Mouse (Mus musculus): ENCODE data around the gene Sap30l. TPM values are rescaled to one million over a fixed set of nuclear protein-coding genes. Genes with fewer than 3 reads are reported as not detected.

The Sap30l gene
- total and polyA plus RNA-seq, 3 experiments: 17.1 to 23.1 (median 20.8) TPM

DNA sequence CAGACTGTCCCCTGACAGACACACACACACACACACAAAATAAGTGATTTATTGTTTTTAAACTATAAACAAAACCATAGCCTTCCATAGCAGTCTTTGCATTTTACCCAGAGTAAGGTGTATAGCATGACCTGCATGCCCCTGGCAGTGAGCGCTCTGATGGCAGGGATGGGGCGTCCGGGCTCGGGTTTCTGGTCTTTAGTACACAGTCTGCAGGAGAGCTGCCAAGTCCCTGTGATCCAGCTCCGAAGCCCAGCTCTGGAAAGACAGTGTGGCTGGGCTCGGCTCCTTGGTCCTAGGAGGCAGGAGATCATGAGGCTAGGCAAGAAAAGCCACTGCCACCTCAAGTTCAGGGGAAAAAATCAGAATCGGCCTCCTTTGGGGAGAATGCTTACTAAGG, 9.6 kb downstream of the Sap30l start:
- Histone ChIP-seq H3K36me3 (replicated peaks in 1 of 2; ENCODE audit: control insufficient read depth in 1 of 2, insufficient read depth in 1 of 2, low read length in 1 of 2) (peaks cover 29 to 56% of the 10 kb centered on the region in 2 experiments), H3K27me3 (replicated peaks) (no peaks in the 10 kb centered on the region), H3K9me3 (replicated peaks; ENCODE audit: low read length) (no peaks in the 10 kb centered on the region), H3K4me2 (ENCODE audit: insufficient read depth, low read depth, poor library complexity, severe bottlenecking) (no peak overlapping the region), H3K79me2 (replicated peaks; ENCODE audit: control insufficient read depth, extremely low read depth, insufficient read depth, poor library complexity, severe bottlenecking) (no peaks in the 10 kb centered on the region), H3K27ac (ENCODE audit: insufficient read depth, low read depth) (no peak overlapping the region), H3K4me1 (ENCODE audit: control insufficient read depth in 1 of 2, insufficient read depth in 2 of 2) (no peaks in the 10 kb centered on the region), H3K4me3 (replicated peaks in 1 of 3; ENCODE audit: low read depth in 2 of 3, low read length in 2 of 3, poor library complexity in 1 of 3) (no peak overlapping the region), H3K9ac (ENCODE audit: insufficient read depth, low read depth) (no peak overlapping the region)
- dilution Hi-C loops (cut with MboI; ENCODE audit: extremely low pct_ligation_motif_present, extremely low pct_unique_long_range_greater_than_20kb, low sequenced_read_pairs): no loop called here
- TF ChIP-seq TCF12 (IDR thresholded peaks at IDR 0.05; ENCODE audit: low read depth, low read length) (no peak), USF2 (conservative IDR thresholded peaks at IDR 0.05; ENCODE audit: low read depth, low read length) (no peak)
- in situ Hi-C loops (cut with MboI; ENCODE audit: low pct_ligation_motif_present, low pct_unique_long_range_greater_than_20kb, low sequenced_read_pairs): no loop called here
- DNase-seq (ENCODE audit: extremely low read depth): no peak

DNA sequence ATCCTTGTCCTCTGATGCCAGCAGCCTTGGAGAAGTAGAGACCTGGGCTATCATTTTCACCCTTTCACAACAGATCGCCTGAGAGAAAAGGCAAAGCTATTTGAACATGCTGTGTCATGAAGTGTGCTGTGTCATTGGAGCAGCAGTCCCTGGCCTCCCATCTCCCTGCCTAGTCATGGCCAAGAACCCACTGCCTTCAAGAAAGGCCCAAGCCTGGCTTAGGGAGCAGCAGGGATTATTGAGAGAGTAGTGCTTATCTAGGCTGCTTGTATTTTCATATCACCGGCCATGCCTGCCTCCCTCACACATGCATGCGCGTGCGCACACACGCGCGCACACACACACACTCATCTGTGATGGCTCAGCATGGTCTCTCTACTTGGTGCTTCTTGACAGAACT, 10.8 kb downstream of the Sap30l start:
- TF ChIP-seq PAX5 (IDR thresholded peaks at IDR 0.05; ENCODE audit: low read length): no peak
- no peak for TF ChIP-seq IRF4 (IDR thresholded peaks at IDR 0.05; ENCODE audit: low read depth, low read length)
- no peak for TF ChIP-seq POLR2A (IDR thresholded peaks at IDR 0.05; ENCODE audit: low read depth, low read length)
- TF ChIP-seq CHD2 (IDR thresholded peaks at IDR 0.05; ENCODE audit: low read length): no peak
- no peak for TF ChIP-seq KAT2A (IDR thresholded peaks at IDR 0.05; ENCODE audit: insufficient replicate concordance, low read length)
- TF ChIP-seq ZMIZ1 (IDR thresholded peaks at IDR 0.05; ENCODE audit: low read depth, low read length): no peak
- peaks cover 24 to 45% of the 10 kb centered on the region in 2 experiments for H3K36me3 ChIP-seq (replicated peaks in 1 of 2; ENCODE audit: control insufficient read depth in 1 of 2, insufficient read depth in 1 of 2, low read length in 1 of 2)
- H3K79me2 ChIP-seq (replicated peaks; ENCODE audit: control insufficient read depth, extremely low read depth, insufficient read depth, poor library complexity, severe bottlenecking): no peaks in the 10 kb centered on the region
- no peak overlapping the region for H3K4me3 ChIP-seq (replicated peaks in 1 of 3; ENCODE audit: low read depth in 2 of 3, low read length in 2 of 3, poor library complexity in 1 of 3)
- H3K9me3 ChIP-seq (replicated peaks; ENCODE audit: low read length): no peaks in the 10 kb centered on the region
- dilution Hi-C loops (cut with MboI; ENCODE audit: extremely low pct_ligation_motif_present, extremely low pct_unique_long_range_greater_than_20kb, low sequenced_read_pairs): no loop called here
- no peaks in the 10 kb centered on the region for H3K27me3 ChIP-seq (replicated peaks)
- H3K4me2 ChIP-seq (ENCODE audit: insufficient read depth, low read depth, poor library complexity, severe bottlenecking): no peak overlapping the region
- no peak for DNase-seq (ENCODE audit: extremely low read depth)
- H3K4me1 ChIP-seq (ENCODE audit: control insufficient read depth in 1 of 2, insufficient read depth in 2 of 2): no peaks in the 10 kb centered on the region
- H3K9ac ChIP-seq (ENCODE audit: insufficient read depth, low read depth): no peak overlapping the region
- in situ Hi-C loops (cut with MboI; ENCODE audit: low pct_ligation_motif_present, low pct_unique_long_range_greater_than_20kb, low sequenced_read_pairs): no loop called here
- no peak overlapping the region for H3K27ac ChIP-seq (ENCODE audit: insufficient read depth, low read depth)

DNA sequence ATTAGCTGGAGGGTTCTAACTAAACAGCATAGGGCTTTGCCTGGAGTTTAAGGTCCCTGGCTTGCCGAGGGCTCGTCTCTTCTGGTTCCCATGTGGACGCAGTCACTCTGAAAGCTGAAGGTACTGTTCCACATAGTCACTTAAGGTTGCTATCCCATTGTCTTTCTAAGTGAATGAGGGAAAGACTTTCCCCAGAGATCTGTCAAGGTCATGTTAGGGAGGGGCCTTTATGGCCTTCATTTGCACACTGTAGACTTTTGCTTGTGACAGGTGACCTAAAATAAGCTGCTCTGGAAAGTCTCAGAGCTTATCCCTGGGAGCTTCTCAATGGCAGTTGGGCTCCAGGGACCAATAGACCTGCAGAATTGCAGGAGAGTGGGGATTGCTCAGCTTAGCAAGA, 12.2 kb downstream of the Sap30l start:
- dilution Hi-C loops (cut with MboI; ENCODE audit: extremely low pct_ligation_motif_present, extremely low pct_unique_long_range_greater_than_20kb, low sequenced_read_pairs): no loop called here
- no peaks in the 10 kb centered on the region for H3K27me3 ChIP-seq (replicated peaks)
- in situ Hi-C loops (cut with MboI; ENCODE audit: low pct_ligation_motif_present, low pct_unique_long_range_greater_than_20kb, low sequenced_read_pairs): no loop called here
- H3K4me3 ChIP-seq (replicated peaks in 1 of 3; ENCODE audit: low read depth in 2 of 3, low read length in 2 of 3, poor library complexity in 1 of 3): no peak overlapping the region
- TF ChIP-seq UBTF (IDR thresholded peaks at IDR 0.05; ENCODE audit: low read depth, low read length) (no peak), JUN (IDR thresholded peaks at IDR 0.05; ENCODE audit: insufficient read depth, low read depth, low read length) (no peak), NRF1 (IDR thresholded peaks at IDR 0.05; ENCODE audit: low read depth, low read length) (no peak), NELFE (IDR thresholded peaks at IDR 0.05; ENCODE audit: low read depth, low read length) (no peak), PAX5 (IDR thresholded peaks at IDR 0.05; ENCODE audit: low read length) (no peak), ZKSCAN1 (IDR thresholded peaks at IDR 0.05; ENCODE audit: borderline replicate concordance, low read depth, low read length) (no peak), ELF1 (IDR thresholded peaks at IDR 0.05; ENCODE audit: low read depth, low read length) (no peak), MYC (IDR thresholded peaks at IDR 0.05; ENCODE audit: low read depth, low read length) (no peak), CTCF (conservative IDR thresholded peaks at IDR 0.05 in 1 of 2, IDR thresholded peaks at IDR 0.05 in 1 of 2; ENCODE audit: low read depth in 2 of 2, low read length in 2 of 2) (no peak), MAX (IDR thresholded peaks at IDR 0.05; ENCODE audit: low read length) (no peak), USF1 (IDR thresholded peaks at IDR 0.05; ENCODE audit: low read depth, low read length) (no peak), JUND (conservative IDR thresholded peaks at IDR 0.05; ENCODE audit: low read depth, low read length) (no peak), TBP (conservative IDR thresholded peaks at IDR 0.05; ENCODE audit: low read depth, low read length) (no peak), SIN3A (IDR thresholded peaks at IDR 0.05; ENCODE audit: low read length) (no peak), IRF4 (IDR thresholded peaks at IDR 0.05; ENCODE audit: low read depth, low read length) (no peak), POLR2A (IDR thresholded peaks at IDR 0.05; ENCODE audit: low read depth, low read length) (no peak)
- peaks cover 18 to 35% of the 10 kb centered on the region in 2 experiments for H3K36me3 ChIP-seq (replicated peaks in 1 of 2; ENCODE audit: control insufficient read depth in 1 of 2, insufficient read depth in 1 of 2, low read length in 1 of 2)
- H3K9ac ChIP-seq (ENCODE audit: insufficient read depth, low read depth): no peak overlapping the region
- no peak for DNase-seq (ENCODE audit: extremely low read depth)
- H3K4me2 ChIP-seq (ENCODE audit: insufficient read depth, low read depth, poor library complexity, severe bottlenecking): no peak overlapping the region
- H3K9me3 ChIP-seq (replicated peaks; ENCODE audit: low read length): no peaks in the 10 kb centered on the region
- no peaks in the 10 kb centered on the region for H3K4me1 ChIP-seq (ENCODE audit: control insufficient read depth in 1 of 2, insufficient read depth in 2 of 2)
- no peaks in the 10 kb centered on the region for H3K79me2 ChIP-seq (replicated peaks; ENCODE audit: control insufficient read depth, extremely low read depth, insufficient read depth, poor library complexity, severe bottlenecking)
- H3K27ac ChIP-seq (ENCODE audit: insufficient read depth, low read depth): no peak overlapping the region

Data from CH12.LX (cell line).